Mouse (Mus musculus): ENCODE measurements at regions not wholly inside any gene's neighbourhood (a gene's known extent, or its start where the extent isn't known, plus 50 kb on each side); places are given as distances from the start of the nearest gene placed in this dataset.
"Not testable (repeated sequence)": the region's sequence is repeated elsewhere in the genome, so short reads cannot be mapped to it uniquely, and the experiment has no call there.

GRCm38 (mm10) chr14:104732036-104732435 is 209.6 kb upstream of the Rnf219 start:
- Histone ChIP-seq H3K36me3 (ENCODE audit: control insufficient read depth, insufficient read depth, low read length) (no peaks in the 10 kb centered on the region), H3K4me1 (ENCODE audit: control insufficient read depth, insufficient read depth, insufficient read length) (no peaks in the 10 kb centered on the region), H3K4me3 (ENCODE audit: extremely low read depth, insufficient read depth, insufficient read length) (no peak overlapping the region), H3K27ac (ENCODE audit: insufficient read depth, low read length) (no peak overlapping the region), H3K27me3 (ENCODE audit: control insufficient read depth, insufficient read depth, low read length) (no peaks in the 10 kb centered on the region)
- no peak for DNase-seq (ENCODE audit: low read depth in 1 of 2, low spot score in 2 of 2)
- 76% methylated on average over 1 of the region's 1 CpGs for WGBS
- no peak for TF ChIP-seq CTCF (IDR thresholded peaks at IDR 0.05; ENCODE audit: extremely low read depth, insufficient read depth, insufficient read length, insufficient replicate concordance)
- TF ChIP-seq POLR2A (IDR thresholded peaks at IDR 0.05; ENCODE audit: low read depth, low read length), result no peak

GRCm38 (mm10) chr14:104731319-104731995 is 209.0 kb upstream of the Rnf219 start:
- 66% methylated on average over 3 of the region's 3 CpGs for WGBS
- H3K36me3 ChIP-seq (ENCODE audit: control insufficient read depth, insufficient read depth, low read length), result no peaks in the 10 kb centered on the region

GRCm38 (mm10) chr14:104715651-104716050 is 193.2 kb upstream of the Rnf219 start:
- 87% methylated on average over 24 of the region's 24 CpGs for WGBS
- H3K27me3 ChIP-seq (ENCODE audit: control insufficient read depth, insufficient read depth, low read length); H3K27ac ChIP-seq (ENCODE audit: insufficient read depth, low read length); H3K36me3 ChIP-seq (ENCODE audit: control insufficient read depth, insufficient read depth, low read length); H3K4me3 ChIP-seq (ENCODE audit: extremely low read depth, insufficient read depth, insufficient read length); H3K4me1 ChIP-seq (ENCODE audit: control insufficient read depth, insufficient read depth, insufficient read length): not testable (repeated sequence)
- DNase-seq (ENCODE audit: low read depth in 1 of 2, low spot score in 2 of 2), result peak in 1 of 2 experiments; percentile 36

More at GRCm38 (mm10) chr14:104731319-104731995, 209.0 kb upstream of the Rnf219 start:
- Histone ChIP-seq H3K27me3 (ENCODE audit: control insufficient read depth, insufficient read depth, low read length) (no peaks in the 10 kb centered on the region), H3K4me1 (ENCODE audit: control insufficient read depth, insufficient read depth, insufficient read length) (no peaks in the 10 kb centered on the region), H3K4me3 (ENCODE audit: extremely low read depth, insufficient read depth, insufficient read length) (no peak overlapping the region), H3K27ac (ENCODE audit: insufficient read depth, low read length) (no peak overlapping the region)
- no peak for TF ChIP-seq CTCF (IDR thresholded peaks at IDR 0.05; ENCODE audit: extremely low read depth, insufficient read depth, insufficient read length, insufficient replicate concordance)
- TF ChIP-seq POLR2A (IDR thresholded peaks at IDR 0.05; ENCODE audit: low read depth, low read length), result no peak
- no peak for DNase-seq (ENCODE audit: low read depth in 1 of 2, low spot score in 2 of 2)

GRCm38 (mm10) chr14:104702283-104702893 is 179.9 kb upstream of the Rnf219 start:
- Histone ChIP-seq H3K36me3 (ENCODE audit: control insufficient read depth, insufficient read depth, low read length) (no peaks in the 10 kb centered on the region), H3K4me1 (ENCODE audit: control insufficient read depth, insufficient read depth, insufficient read length) (no peaks in the 10 kb centered on the region), H3K27ac (ENCODE audit: insufficient read depth, low read length) (no peak overlapping the region), H3K4me3 (ENCODE audit: extremely low read depth, insufficient read depth, insufficient read length) (no peak overlapping the region), H3K27me3 (ENCODE audit: control insufficient read depth, insufficient read depth, low read length) (no peaks in the 10 kb centered on the region)
- no peak for DNase-seq (ENCODE audit: low read depth in 1 of 2, low spot score in 2 of 2)
- no peak for TF ChIP-seq POLR2A (IDR thresholded peaks at IDR 0.05; ENCODE audit: low read depth, low read length)
- no peak for TF ChIP-seq CTCF (IDR thresholded peaks at IDR 0.05; ENCODE audit: extremely low read depth, insufficient read depth, insufficient read length, insufficient replicate concordance)
- WGBS, result 92% methylated on average over 8 of the region's 8 CpGs

GRCm38 (mm10) chr14:104698962-104699361 is 176.5 kb upstream of the Rnf219 start:
- whole genome bisulfite sequencing, result 90% methylated on average over 4 of the region's 4 CpGs
- no peak overlapping the region for H3K27ac ChIP-seq (ENCODE audit: insufficient read depth, low read length)
- DNase-seq (ENCODE audit: low read depth in 1 of 2, low spot score in 2 of 2), result no peak
- no peak overlapping the region for H3K4me3 ChIP-seq (ENCODE audit: extremely low read depth, insufficient read depth, insufficient read length)
- TF ChIP-seq CTCF (IDR thresholded peaks at IDR 0.05; ENCODE audit: extremely low read depth, insufficient read depth, insufficient read length, insufficient replicate concordance) (no peak), POLR2A (IDR thresholded peaks at IDR 0.05; ENCODE audit: low read depth, low read length) (no peak)
- H3K36me3 ChIP-seq (ENCODE audit: control insufficient read depth, insufficient read depth, low read length), result no peaks in the 10 kb centered on the region
- no peaks in the 10 kb centered on the region for H3K27me3 ChIP-seq (ENCODE audit: control insufficient read depth, insufficient read depth, low read length)
- H3K4me1 ChIP-seq (ENCODE audit: control insufficient read depth, insufficient read depth, insufficient read length), result no peaks in the 10 kb centered on the region

GRCm38 (mm10) chr14:104695101-104695500 is 172.7 kb upstream of the Rnf219 start:
- H3K27ac ChIP-seq (ENCODE audit: insufficient read depth, low read length), result no peak overlapping the region
- H3K4me3 ChIP-seq (ENCODE audit: extremely low read depth, insufficient read depth, insufficient read length), result no peak overlapping the region
- 86% methylated on average over 4 of the region's 4 CpGs for WGBS
- H3K27me3 ChIP-seq (ENCODE audit: control insufficient read depth, insufficient read depth, low read length), result no peaks in the 10 kb centered on the region
- TF ChIP-seq POLR2A (IDR thresholded peaks at IDR 0.05; ENCODE audit: low read depth, low read length) (no peak), CTCF (IDR thresholded peaks at IDR 0.05; ENCODE audit: extremely low read depth, insufficient read depth, insufficient read length, insufficient replicate concordance) (no peak)
- H3K4me1 ChIP-seq (ENCODE audit: control insufficient read depth, insufficient read depth, insufficient read length), result no peaks in the 10 kb centered on the region
- H3K36me3 ChIP-seq (ENCODE audit: control insufficient read depth, insufficient read depth, low read length), result no peaks in the 10 kb centered on the region
- no peak for DNase-seq (ENCODE audit: low read depth in 1 of 2, low spot score in 2 of 2)

- no peak overlapping the region for H3K27ac ChIP-seq (ENCODE audit: insufficient read depth, low read length)
- no peak for DNase-seq (ENCODE audit: low read depth in 1 of 2, low spot score in 2 of 2)
- H3K4me3 ChIP-seq (ENCODE audit: extremely low read depth, insufficient read depth, insufficient read length), result no peak overlapping the region
- TF ChIP-seq POLR2A (IDR thresholded peaks at IDR 0.05; ENCODE audit: low read depth, low read length) (no peak), CTCF (IDR thresholded peaks at IDR 0.05; ENCODE audit: extremely low read depth, insufficient read depth, insufficient read length, insufficient replicate concordance) (no peak)
- no peaks in the 10 kb centered on the region for H3K36me3 ChIP-seq (ENCODE audit: control insufficient read depth, insufficient read depth, low read length)
- no peaks in the 10 kb centered on the region for H3K27me3 ChIP-seq (ENCODE audit: control insufficient read depth, insufficient read depth, low read length)
- H3K4me1 ChIP-seq (ENCODE audit: control insufficient read depth, insufficient read depth, insufficient read length), result no peaks in the 10 kb centered on the region
- WGBS, result 86% methylated on average over 14 of the region's 14 CpGs
Measured at GRCm38 (mm10) chr14:104694174-104694803, 171.8 kb upstream of the Rnf219 start.

Measured in spleen, adult 2 months (tissue).